Mouse (Mus musculus) bone marrow macrophage, adult 2 months (primary cell): ENCODE results near the gene Prpsap1.

Experiments
- CTCF ChIP-seq: IDR thresholded peaks from 2 replicates; pipeline ENCODE4 v1.5.1; 2012; ENCODE audit warnings: low read depth, mild to moderate bottlenecking, low read length, moderate library complexity
- POLR2A ChIP-seq: IDR thresholded peaks from 2 replicates; pipeline ENCODE4 v1.6.1; 2012; ENCODE audit warnings: mild to moderate bottlenecking, low read depth, low read length, borderline replicate concordance

GRCm38 (mm10) chr11:116536685-116537084, 42.7 kb upstream of the Prpsap1 start:
- TF ChIP-seq CTCF = no peak
- no peak for TF ChIP-seq POLR2A
